Mouse (Mus musculus): Measurements from ENCODE around the gene Grm4.

DNA sequence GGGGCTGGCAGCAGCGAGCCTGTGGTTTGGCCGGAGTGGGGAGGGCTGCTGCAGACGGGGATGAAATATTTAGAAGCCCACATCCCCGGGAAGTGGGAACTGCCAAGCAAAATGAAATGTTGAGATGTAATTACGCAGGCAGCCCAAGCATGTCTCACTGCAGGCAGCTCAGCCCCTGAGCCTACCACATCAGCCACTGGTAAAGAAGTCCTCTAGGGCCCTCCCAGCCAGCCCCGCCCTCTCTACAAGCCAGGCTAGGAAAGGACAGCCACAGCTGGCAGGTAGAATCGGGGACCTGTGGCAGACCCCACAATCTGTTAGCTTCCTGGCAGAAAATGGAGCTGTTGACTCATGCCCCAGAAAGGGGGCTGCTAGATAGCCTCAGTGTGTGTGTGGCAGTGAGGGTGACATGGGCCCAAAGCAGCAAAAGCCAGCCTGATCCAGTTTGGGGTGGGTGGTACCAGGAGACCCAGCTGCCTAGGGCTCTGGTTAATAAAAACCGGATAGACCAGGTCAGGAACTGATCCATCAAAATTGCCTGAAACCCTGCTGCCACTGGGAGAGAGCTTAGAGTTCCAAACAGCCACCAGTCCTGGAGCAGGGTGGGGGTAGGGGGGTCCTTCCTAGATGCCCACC lies 56.8 kb downstream of the Grm4 start:
- TF ChIP-seq EP300 (IDR thresholded peaks at IDR 0.05; ENCODE audit: low read length), result no peak
- TF ChIP-seq ZNF384 (IDR thresholded peaks at IDR 0.05; ENCODE audit: low read depth, low read length), result no peak
- no peak for TF ChIP-seq RCOR1 (conservative IDR thresholded peaks at IDR 0.05; ENCODE audit: low read depth, low read length)
- no peak for TF ChIP-seq CTCF (conservative IDR thresholded peaks at IDR 0.05 in 1 of 2, IDR thresholded peaks at IDR 0.05 in 1 of 2; ENCODE audit: low read depth in 2 of 2, low read length in 2 of 2)

All from CH12.LX (cell line).